Mouse (Mus musculus) hematopoietic stem cell, adult 5-6 weeks (primary cell): Measurements from ENCODE around the gene Ints14. TPM values are rescaled to one million over a fixed set of nuclear protein-coding genes. Genes with fewer than 3 reads are reported as not detected.

ENCODE experiments used
- ATAC-seq, 2 experiments: fragments of 125-278 bp in 1 of 2; replicated peaks in 1 of 2; 2 replicates each; pipeline ENCODE4 v1.8.0; 2016 to 2017; ENCODE audit warnings: inconsistent platforms in 2 of 2, mild to moderate bottlenecking in 2 of 2, moderate number of reproducible peaks in 2 of 2, low read depth in 1 of 2, moderate TSS enrichment in 1 of 2; ENCODE audit not compliant: low FRiP score in 2 of 2, poor library complexity in 2 of 2, severe bottlenecking in 2 of 2, insufficient read depth in 1 of 2, low TSS enrichment in 1 of 2
- total RNA-seq: library from RNA; stranded (forward); fragments of 172-1452, 232-1000 nt; gene quantifications from 2 replicates; pipeline ENCODE4 v1.2.3, GENCODE M21; 2017

Ints14 gene
- total RNA-seq, 1 experiment from 2014 or later: 39.5 TPM

GRCm38 (mm10) chr9:65031894-65032268 is 71.2 kb downstream of the Ints14 start:
- peak in 1 of 2 experiments; percentile 3; a peak in 1 of 4 replicates for ATAC-seq

- ATAC-seq: peak; percentile 97 to 98
These were observed 71.8 kb downstream of the Ints14 start, which contains the start of gene Dpp8 for GRCm38 (mm10) chr9:65032269-65033108. Gene Dpp8, plus strand, starts transcription at chr9:65032414.

- no peak for ATAC-seq
These were observed 75.8 kb downstream of the Ints14 start for GRCm38 (mm10) chr9:65036456-65036855.

Other genes starting within 250 kb of the Ints14 start
- gene Rab11a, start 223.1 kb upstream of the Ints14 start, total RNA-seq: 131 and 206 TPM in 2 replicates
- gene Dennd4a, start 149.6 kb upstream of the Ints14 start, total RNA-seq: 55.7 and 75.6 TPM in 2 replicates
- gene Slc24a1, start 9.3 kb upstream of the Ints14 start, total RNA-seq: not detected in 2 replicates
- 39.1 and 43.6 TPM in 2 replicates for gene Hacd3, start 60.8 kb downstream of the Ints14 start, total RNA-seq
- 103 and 113 TPM in 2 replicates for gene Dpp8, start 71.5 kb downstream of the Ints14 start, total RNA-seq
- gene Igdcc4, start 140.6 kb downstream of the Ints14 start, total RNA-seq: 1.4 and 1.6 TPM in 2 replicates
- not detected in 2 replicates for gene Igdcc3, start 180.3 kb downstream of the Ints14 start, total RNA-seq
- 7.6 and 9.6 TPM in 2 replicates for gene Parp16, start 234.4 kb downstream of the Ints14 start, total RNA-seq